Mouse (Mus musculus): ENCODE data around the gene Pex19.

- TF ChIP-seq SIN3A (IDR thresholded peaks at IDR 0.05; ENCODE audit: low read length) (no peak), POLR2A (IDR thresholded peaks at IDR 0.05; ENCODE audit: control insufficient read depth in 1 of 2, insufficient read depth in 1 of 2, low read depth in 1 of 2, low read length in 2 of 2, poor library complexity in 1 of 2) (no peak), CTCF (IDR thresholded peaks at IDR 0.05 in 2 of 3, conservative IDR thresholded peaks at IDR 0.05 in 1 of 3; ENCODE audit: control insufficient read depth in 1 of 3, insufficient read depth in 1 of 3, low read depth in 2 of 3, low read length in 3 of 3, poor library complexity in 1 of 3, severe bottlenecking in 1 of 3) (no peak), EP300 (IDR thresholded peaks at IDR 0.05; ENCODE audit: low read depth in 1 of 2, low read length in 2 of 2) (no peak), HCFC1 (IDR thresholded peaks at IDR 0.05; ENCODE audit: low read depth, low read length) (no peak), GATA1 (IDR thresholded peaks at IDR 0.05; ENCODE audit: low read depth, low read length) (no peak), GABPA (IDR thresholded peaks at IDR 0.05; ENCODE audit: low read depth, low read length) (no peak), SMC3 (IDR thresholded peaks at IDR 0.05; ENCODE audit: low read depth, low read length) (no peak), NELFE (IDR thresholded peaks at IDR 0.05; ENCODE audit: low read depth, low read length) (no peak), JUND (IDR thresholded peaks at IDR 0.05; ENCODE audit: low read depth, low read length) (no peak), MAX (IDR thresholded peaks at IDR 0.05; ENCODE audit: low read length) (no peak)
These were observed 43.3 kb downstream of the Pex19 start for GRCm38 (mm10) chr1:172169809-172170208.

Measured in MEL (cell line).